Mouse (Mus musculus): ENCODE measurements at regions not wholly inside any gene's neighbourhood (a gene's known extent, or its start where the extent isn't known, plus 50 kb on each side); places are given as distances from the start of the nearest gene placed in this dataset.

GRCm38 (mm10) chr16:92995993-92996350, 170.0 kb upstream of the Runx1 start:
- H3K27ac ChIP-seq: no peak overlapping the region
- no peak overlapping the region for H3K9ac ChIP-seq
- no peaks in the 10 kb centered on the region for H3K4me1 ChIP-seq
- ATAC-seq (ENCODE audit: low FRiP score): no peak
- H3K9me3 ChIP-seq (replicated peaks): no peaks in the 10 kb centered on the region
- H3K27me3 ChIP-seq: no peaks in the 10 kb centered on the region
- no peak overlapping the region for H3K4me2 ChIP-seq (replicated peaks)
- H3K4me3 ChIP-seq: no peak overlapping the region
- no peaks in the 10 kb centered on the region for H3K36me3 ChIP-seq
- WGBS: 91% methylated on average over 4 of the region's 4 CpGs

- Histone ChIP-seq H3K27me3 (no peaks in the 10 kb centered on the region), H3K9ac (no peak overlapping the region), H3K4me3 (no peak overlapping the region), H3K9me3 (replicated peaks) (no peaks in the 10 kb centered on the region), H3K4me2 (replicated peaks) (no peak overlapping the region), H3K36me3 (no peaks in the 10 kb centered on the region), H3K4me1 (no peaks in the 10 kb centered on the region), H3K27ac (no peak overlapping the region)
- whole genome bisulfite sequencing: 75% methylated on average over 13 of the region's 13 CpGs
- ATAC-seq (ENCODE audit: low FRiP score): no peak
Measured at GRCm38 (mm10) chr16:92995132-92995992, 169.4 kb upstream of the Runx1 start.

- H3K27me3 ChIP-seq: no peaks in the 10 kb centered on the region
Measured at GRCm38 (mm10) chr16:92992876-92993275, 166.9 kb upstream of the Runx1 start.

GRCm38 (mm10) chr16:92991405-92991804, 165.5 kb upstream of the Runx1 start:
- Histone ChIP-seq H3K27ac (no peak overlapping the region), H3K4me3 (no peak overlapping the region), H3K36me3 (no peaks in the 10 kb centered on the region), H3K27me3 (no peaks in the 10 kb centered on the region), H3K9ac (no peak overlapping the region), H3K4me1 (no peaks in the 10 kb centered on the region), H3K4me2 (replicated peaks) (no peak overlapping the region), H3K9me3 (replicated peaks) (no peaks in the 10 kb centered on the region)
- 36% methylated on average over 7 of the region's 7 CpGs for WGBS
- ATAC-seq (ENCODE audit: low FRiP score): no peak

More at GRCm38 (mm10) chr16:92992876-92993275, 166.9 kb upstream of the Runx1 start:
- H3K4me3 ChIP-seq: no peak overlapping the region
- no peak for ATAC-seq (ENCODE audit: low FRiP score)
- no peaks in the 10 kb centered on the region for H3K4me1 ChIP-seq
- no peak overlapping the region for H3K27ac ChIP-seq
- no peak overlapping the region for H3K9ac ChIP-seq
- no peaks in the 10 kb centered on the region for H3K9me3 ChIP-seq (replicated peaks)
- H3K36me3 ChIP-seq: no peaks in the 10 kb centered on the region
- 48% methylated on average over 3 of the region's 3 CpGs for whole genome bisulfite sequencing
- H3K4me2 ChIP-seq (replicated peaks): no peak overlapping the region

- peaks cover 8% of the 10 kb centered on the region for H3K4me1 ChIP-seq
- H3K27ac ChIP-seq: no peak overlapping the region
- H3K36me3 ChIP-seq: no peaks in the 10 kb centered on the region
- H3K9ac ChIP-seq: no peak overlapping the region
- H3K9me3 ChIP-seq (replicated peaks): no peaks in the 10 kb centered on the region
- H3K4me3 ChIP-seq: no peak overlapping the region
- H3K27me3 ChIP-seq: no peaks in the 10 kb centered on the region
- 67% methylated on average over 1 of the region's 1 CpGs for WGBS
- ATAC-seq (ENCODE audit: low FRiP score): no peak
- no peak overlapping the region for H3K4me2 ChIP-seq (replicated peaks)
Measured at GRCm38 (mm10) chr16:92988416-92988815, 162.5 kb upstream of the Runx1 start.

GRCm38 (mm10) chr16:92988000-92988399, 162.1 kb upstream of the Runx1 start:
- no peaks in the 10 kb centered on the region for H3K36me3 ChIP-seq
- H3K27ac ChIP-seq: no peak overlapping the region
- H3K4me3 ChIP-seq: no peak overlapping the region
- no peaks in the 10 kb centered on the region for H3K9me3 ChIP-seq (replicated peaks)
- ATAC-seq (ENCODE audit: low FRiP score): no peak
- H3K4me2 ChIP-seq (replicated peaks): no peak overlapping the region
- H3K4me1 ChIP-seq: peaks cover 8% of the 10 kb centered on the region
- 82% methylated on average over 3 of the region's 3 CpGs for WGBS
- no peak overlapping the region for H3K9ac ChIP-seq
- no peaks in the 10 kb centered on the region for H3K27me3 ChIP-seq

GRCm38 (mm10) chr16:92985768-92986167, 159.8 kb upstream of the Runx1 start:
- H3K27me3 ChIP-seq: no peaks in the 10 kb centered on the region
- H3K27ac ChIP-seq: no peak overlapping the region
- H3K4me1 ChIP-seq: peaks cover 8% of the 10 kb centered on the region
- H3K4me3 ChIP-seq: no peak overlapping the region
- no peak overlapping the region for H3K9ac ChIP-seq
- no peak for ATAC-seq (ENCODE audit: low FRiP score)
- WGBS: 45% methylated on average over 6 of the region's 6 CpGs
- H3K36me3 ChIP-seq: no peaks in the 10 kb centered on the region
- H3K9me3 ChIP-seq (replicated peaks): no peaks in the 10 kb centered on the region
- H3K4me2 ChIP-seq (replicated peaks): no peak overlapping the region

- no peak overlapping the region for H3K4me3 ChIP-seq
- no peak overlapping the region for H3K9ac ChIP-seq
- H3K9me3 ChIP-seq (replicated peaks): no peaks in the 10 kb centered on the region
- peaks cover 8% of the 10 kb centered on the region for H3K4me1 ChIP-seq
- ATAC-seq (ENCODE audit: low FRiP score): no peak
- no peaks in the 10 kb centered on the region for H3K36me3 ChIP-seq
- WGBS: 87% methylated on average over 7 of the region's 7 CpGs
- no peaks in the 10 kb centered on the region for H3K27me3 ChIP-seq
- H3K4me2 ChIP-seq (replicated peaks): no peak overlapping the region
- no peak overlapping the region for H3K27ac ChIP-seq
Measured at GRCm38 (mm10) chr16:92982934-92983333, 157.0 kb upstream of the Runx1 start.

GRCm38 (mm10) chr16:92979620-92980330, 153.8 kb upstream of the Runx1 start:
- Histone ChIP-seq H3K4me2 (replicated peaks) (no peak overlapping the region), H3K4me3 (no peak overlapping the region), H3K27ac (no peak overlapping the region)

GRCm38 (mm10) chr16:92976097-92976496, 150.1 kb upstream of the Runx1 start:
- Histone ChIP-seq H3K36me3 (no peaks in the 10 kb centered on the region), H3K27me3 (no peaks in the 10 kb centered on the region), H3K4me2 (replicated peaks) (no peak overlapping the region), H3K27ac (no peak overlapping the region), H3K4me3 (no peak overlapping the region), H3K4me1 (no peaks in the 10 kb centered on the region), H3K9me3 (replicated peaks) (no peaks in the 10 kb centered on the region), H3K9ac (no peak overlapping the region)
- ATAC-seq (ENCODE audit: low FRiP score): no peak
- 91% methylated on average over 8 of the region's 8 CpGs for WGBS

More at GRCm38 (mm10) chr16:92979620-92980330, 153.8 kb upstream of the Runx1 start:
- Histone ChIP-seq H3K36me3 (no peaks in the 10 kb centered on the region), H3K9ac (no peak overlapping the region), H3K4me1 (no peaks in the 10 kb centered on the region), H3K9me3 (replicated peaks) (no peaks in the 10 kb centered on the region), H3K27me3 (no peaks in the 10 kb centered on the region)
- no peak for ATAC-seq (ENCODE audit: low FRiP score)
- WGBS: 77% methylated on average over 11 of the region's 11 CpGs

- Histone ChIP-seq H3K9ac (no peak overlapping the region), H3K36me3 (no peaks in the 10 kb centered on the region), H3K27ac (no peak overlapping the region), H3K4me3 (no peak overlapping the region), H3K4me1 (no peaks in the 10 kb centered on the region), H3K9me3 (replicated peaks) (no peaks in the 10 kb centered on the region), H3K4me2 (replicated peaks) (no peak overlapping the region), H3K27me3 (no peaks in the 10 kb centered on the region)
- WGBS: 86% methylated on average over 8 of the region's 8 CpGs
- ATAC-seq (ENCODE audit: low FRiP score): no peak
Measured at GRCm38 (mm10) chr16:92975090-92975489, 149.1 kb upstream of the Runx1 start.

- no peak overlapping the region for H3K9ac ChIP-seq
- no peak overlapping the region for H3K27ac ChIP-seq
- no peaks in the 10 kb centered on the region for H3K4me1 ChIP-seq
- H3K4me2 ChIP-seq (replicated peaks): no peak overlapping the region
- no peaks in the 10 kb centered on the region for H3K9me3 ChIP-seq (replicated peaks)
- H3K4me3 ChIP-seq: no peak overlapping the region
- WGBS: 82% methylated on average over 5 of the region's 5 CpGs
- no peaks in the 10 kb centered on the region for H3K27me3 ChIP-seq
- H3K36me3 ChIP-seq: no peaks in the 10 kb centered on the region
- no peak for ATAC-seq (ENCODE audit: low FRiP score)
Measured at GRCm38 (mm10) chr16:92972681-92973080, 146.7 kb upstream of the Runx1 start.

GRCm38 (mm10) chr16:92971956-92972355, 146.0 kb upstream of the Runx1 start:
- no peak overlapping the region for H3K27ac ChIP-seq
- no peak overlapping the region for H3K9ac ChIP-seq
- no peaks in the 10 kb centered on the region for H3K36me3 ChIP-seq
- no peaks in the 10 kb centered on the region for H3K9me3 ChIP-seq (replicated peaks)
- H3K27me3 ChIP-seq: no peaks in the 10 kb centered on the region
- no peak for ATAC-seq (ENCODE audit: low FRiP score)
- no peak overlapping the region for H3K4me2 ChIP-seq (replicated peaks)
- WGBS: 91% methylated on average over 3 of the region's 3 CpGs
- no peaks in the 10 kb centered on the region for H3K4me1 ChIP-seq
- H3K4me3 ChIP-seq: no peak overlapping the region

Measured in hindbrain, embryonic 12.5 days (tissue).